Mouse (Mus musculus) lung, postnatal 36 days (tissue): ENCODE measurements around the gene Agbl2.
A peak's percentile ranks its signal among the peaks of the same experiment; 100 is the strongest.

Experiments used
- DNase-seq: peaks from one replicate; pipeline ENCODE4 v3.0.0; 2022; ENCODE audit warnings: mixed read lengths

The Agbl2 gene

DNA sequence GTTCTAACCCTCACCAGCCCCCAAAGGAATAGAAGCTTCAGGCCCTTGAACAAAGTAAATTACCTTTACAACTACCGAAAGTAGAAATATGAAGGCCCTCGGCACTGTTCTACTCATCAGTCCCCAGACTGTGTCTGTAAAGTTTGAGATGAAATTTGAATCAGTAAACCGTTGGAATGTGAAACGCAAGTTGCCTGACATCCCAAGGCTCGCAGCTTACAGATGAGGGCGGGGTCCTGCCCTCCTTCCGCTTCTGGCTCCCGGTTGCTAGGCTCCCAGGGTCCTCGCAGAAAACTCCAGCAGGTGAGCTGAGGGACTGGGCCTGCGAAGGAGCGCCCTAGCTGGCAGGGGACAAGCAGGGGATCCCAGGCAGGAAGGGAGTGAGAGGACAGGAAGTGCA, at the start of gene Agbl2:
Agbl2 (plus strand) TSS at position 270 of the 400 bp plus-strand sequence.
- DNase-seq, result peak; percentile 29

DNA sequence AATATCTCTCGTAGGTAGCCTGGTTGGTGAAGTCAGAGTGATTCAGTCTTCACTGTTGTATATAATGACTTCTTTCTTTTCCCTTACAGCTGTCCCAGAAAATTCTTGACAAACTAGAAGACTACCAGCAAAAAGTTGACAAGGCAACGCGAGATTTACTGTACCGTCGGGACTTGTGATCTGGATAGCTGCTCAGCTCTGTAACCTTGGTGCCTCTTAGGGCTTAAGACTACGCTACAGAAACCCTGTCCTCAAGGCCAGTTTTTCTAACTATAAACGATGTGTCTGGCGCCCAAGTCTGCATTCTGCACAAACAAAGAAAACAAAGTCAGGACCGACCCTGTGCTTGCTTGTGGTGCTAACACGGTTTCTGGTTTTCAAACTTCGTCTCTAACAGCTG, 47.2 kb upstream of the Agbl2 start:
- no peak for DNase-seq

DNA sequence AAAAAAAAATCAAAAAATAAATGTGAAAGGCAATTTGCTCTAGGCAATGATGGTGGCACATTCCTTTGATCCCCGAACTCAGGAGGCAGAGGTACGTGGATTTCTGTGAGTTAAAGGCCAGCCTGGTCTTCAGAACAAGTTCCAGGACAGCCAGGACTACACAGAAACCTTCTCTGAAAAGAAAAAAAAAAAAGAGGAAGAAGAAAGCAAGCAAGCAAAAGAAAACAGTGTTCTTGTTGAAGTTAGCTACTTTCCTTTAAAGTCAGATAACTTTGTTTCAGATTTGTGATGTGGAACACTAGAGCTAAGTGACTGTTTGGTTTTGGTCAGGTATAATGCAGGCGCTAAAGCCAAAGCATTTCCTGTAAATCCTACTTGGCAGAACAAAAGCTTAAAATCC, 43.7 kb upstream of the Agbl2 start:
- no peak for DNase-seq

DNA sequence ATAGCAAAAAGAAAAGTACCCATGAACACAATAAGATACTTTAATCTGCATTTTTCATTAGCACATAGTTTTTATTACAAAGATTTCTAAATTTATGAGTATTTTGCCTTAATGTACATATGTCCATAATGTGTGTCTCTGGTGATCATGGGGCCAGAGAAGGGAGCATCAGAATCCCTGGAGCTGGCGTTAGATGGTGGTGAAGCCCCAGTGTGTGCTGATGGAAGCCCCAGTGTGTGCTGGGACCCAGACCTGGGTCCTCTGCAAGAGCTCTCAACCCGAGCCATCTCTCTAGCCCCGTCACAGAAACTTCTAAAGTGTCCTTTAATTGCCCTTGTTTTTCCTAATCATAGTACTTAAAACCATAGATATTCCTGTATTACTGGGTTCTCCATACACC, 43.2 kb upstream of the Agbl2 start:
- no peak for DNase-seq

DNA sequence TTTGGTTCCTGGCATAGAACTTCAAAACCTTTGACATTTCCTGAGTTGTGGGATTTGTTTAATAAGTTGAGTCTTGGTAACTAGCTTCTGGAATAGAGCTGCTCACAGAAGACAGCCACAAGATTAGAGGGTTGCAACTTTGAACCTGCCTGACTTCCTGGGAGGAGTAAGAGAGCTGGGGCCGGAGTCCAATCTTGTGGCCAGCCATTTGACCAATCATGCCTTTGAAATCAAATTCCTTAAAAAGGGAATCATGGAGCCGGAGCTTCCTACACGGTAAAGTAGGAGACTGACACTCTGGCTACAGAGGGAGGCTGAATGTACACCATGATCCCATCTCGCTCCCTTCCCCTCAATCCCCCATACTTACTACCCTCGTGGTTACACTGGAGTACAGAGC, 42.6 kb upstream of the Agbl2 start:
- DNase-seq, result no peak

DNA sequence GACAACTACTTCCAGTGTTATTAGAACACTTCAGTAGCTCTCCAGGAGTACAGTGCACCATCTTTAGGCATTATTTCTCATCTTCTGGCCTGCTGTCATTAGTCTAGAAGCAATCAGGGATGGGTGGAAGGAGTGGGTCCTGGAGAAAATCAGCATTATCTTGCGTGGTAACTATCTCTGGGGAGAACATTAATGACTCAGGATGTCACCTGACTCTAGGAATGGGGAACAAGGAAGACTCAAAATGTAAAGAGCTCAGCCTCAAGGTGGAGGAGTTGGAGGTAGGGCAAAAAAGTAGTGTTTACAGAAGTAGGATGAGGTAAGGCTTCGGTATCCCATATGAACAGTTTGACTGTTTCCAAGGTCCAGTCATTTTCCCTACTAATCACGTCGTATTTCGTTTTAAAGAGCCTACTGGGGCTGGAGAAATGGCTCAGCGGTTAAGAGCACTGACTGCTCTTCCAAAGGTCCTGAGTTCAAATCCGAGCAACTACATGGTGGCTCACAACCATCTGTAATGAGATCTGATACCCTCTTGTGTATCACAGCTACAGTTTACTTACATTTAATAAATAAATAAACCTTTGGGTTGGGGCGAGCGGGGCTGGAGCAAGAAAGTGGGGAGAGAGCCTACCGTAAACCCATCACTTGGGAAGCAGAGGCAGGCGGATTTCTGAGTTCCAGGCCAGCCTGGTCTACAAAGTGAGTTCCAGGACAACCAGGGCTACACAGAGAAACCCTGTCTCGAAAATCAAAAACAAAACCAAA, 38.1 kb upstream of the Agbl2 start:
- peak; percentile 3 for DNase-seq

DNA sequence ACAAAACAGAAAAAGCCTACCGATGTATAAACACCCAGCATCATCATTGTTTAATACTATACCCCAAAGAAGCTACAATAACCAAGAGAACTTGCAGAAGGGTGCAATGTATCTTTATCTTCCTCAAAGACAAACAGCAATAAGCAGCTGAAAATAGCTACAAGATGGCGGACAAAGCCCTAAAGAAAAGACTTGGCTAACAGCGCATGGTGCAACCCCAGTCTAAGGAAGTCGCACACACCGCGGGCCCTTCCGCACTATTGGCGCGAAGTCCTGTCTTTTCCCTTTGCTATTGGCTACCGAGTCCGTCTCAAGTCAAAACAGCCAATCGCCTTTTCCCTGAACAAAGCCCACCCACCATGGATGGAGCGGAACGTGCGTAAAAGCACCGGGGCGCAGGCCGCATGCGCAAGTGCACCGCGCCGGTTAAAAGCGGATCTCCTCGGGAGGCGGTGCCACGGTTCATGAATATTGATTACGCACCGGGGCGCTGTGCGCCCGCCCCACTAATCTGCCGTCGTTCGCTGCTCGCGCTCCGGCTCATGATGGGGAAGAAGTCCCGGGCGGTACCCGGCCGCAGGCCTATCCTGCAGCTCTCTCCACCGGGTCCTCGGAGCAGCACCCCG, 37.4 kb upstream of the Agbl2 start, which contains the start of gene Fnbp4:
Fnbp4 (plus strand) TSS at position 318 of the 626 bp plus-strand sequence.
- peak; percentile 99 for DNase-seq

DNA sequence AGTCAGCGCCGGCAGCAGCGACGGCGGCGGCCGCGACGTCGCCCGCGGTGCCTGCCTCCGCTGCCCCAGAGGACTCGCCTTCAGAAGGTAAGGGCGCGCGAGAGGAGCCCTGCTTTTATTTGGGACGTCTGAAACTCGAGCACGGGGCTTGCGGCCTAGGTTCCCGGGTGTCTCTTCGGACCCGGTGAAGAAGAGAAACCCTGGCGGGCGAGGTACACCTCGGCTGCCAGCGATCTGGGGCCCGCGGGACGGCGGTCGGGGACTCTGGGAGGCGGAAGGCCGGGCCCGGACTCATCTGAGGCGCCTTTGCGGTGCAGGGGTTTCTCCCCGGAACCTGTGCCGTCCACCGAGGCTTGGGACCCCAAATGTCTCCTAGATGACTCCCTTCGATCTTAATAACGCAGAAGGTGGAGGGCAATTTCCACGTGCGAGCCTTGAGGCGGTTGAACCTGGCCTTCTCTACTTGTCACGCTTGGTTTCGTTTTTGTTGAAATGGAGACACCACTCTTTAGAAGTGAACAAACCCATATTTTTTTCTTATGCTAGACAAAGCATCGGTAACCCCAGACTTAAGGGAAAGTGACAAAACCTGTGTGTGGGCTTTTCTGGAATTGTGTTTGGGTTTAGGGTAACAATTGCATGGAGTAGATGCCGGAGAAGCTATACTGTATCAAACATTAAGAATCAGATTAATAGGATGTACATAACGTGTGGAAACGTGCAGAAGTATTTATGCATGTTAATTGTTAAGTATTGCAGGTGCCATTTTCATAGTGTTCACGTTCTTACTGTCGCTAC, 36.6 kb upstream of the Agbl2 start:
- DNase-seq, result peak; percentile 31

DNA sequence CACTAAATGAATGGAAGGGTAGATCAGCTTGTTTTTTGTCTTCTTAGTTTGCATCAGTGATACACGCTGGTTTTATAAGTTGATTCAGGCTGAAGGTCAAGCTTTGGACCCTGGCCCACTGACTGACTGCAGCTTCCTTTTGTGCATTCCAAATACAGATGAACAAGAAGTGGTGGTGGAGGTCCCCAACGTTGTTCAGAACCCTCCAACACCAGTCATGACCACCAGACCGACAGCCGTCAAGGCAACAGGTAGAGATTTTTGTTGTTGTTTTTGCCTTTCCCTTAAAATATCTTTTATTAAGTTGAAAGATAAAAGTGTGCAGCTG, 36.0 kb upstream of the Agbl2 start:
- DNase-seq, result peak; percentile 3

DNA sequence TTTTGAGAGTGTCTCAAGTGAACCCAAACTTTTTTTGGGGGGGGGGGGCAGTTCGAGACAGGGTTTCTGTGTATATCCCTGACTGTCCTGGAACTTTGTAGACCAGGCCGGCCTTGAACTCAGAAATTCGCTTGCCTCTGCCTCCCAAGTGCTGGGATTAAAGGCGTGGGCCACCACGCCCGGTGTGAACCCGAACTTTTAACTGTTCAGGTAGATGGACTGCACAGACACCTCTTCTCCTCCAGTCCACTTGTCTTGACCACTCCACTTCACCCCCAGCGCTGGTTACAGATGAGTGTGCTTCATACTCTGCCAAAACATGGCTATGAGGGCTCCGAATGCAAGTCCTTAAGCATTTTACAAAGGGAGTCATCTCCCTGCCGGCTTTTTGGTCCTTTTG, 35.4 kb upstream of the Agbl2 start:
- DNase-seq, result no peak

DNA sequence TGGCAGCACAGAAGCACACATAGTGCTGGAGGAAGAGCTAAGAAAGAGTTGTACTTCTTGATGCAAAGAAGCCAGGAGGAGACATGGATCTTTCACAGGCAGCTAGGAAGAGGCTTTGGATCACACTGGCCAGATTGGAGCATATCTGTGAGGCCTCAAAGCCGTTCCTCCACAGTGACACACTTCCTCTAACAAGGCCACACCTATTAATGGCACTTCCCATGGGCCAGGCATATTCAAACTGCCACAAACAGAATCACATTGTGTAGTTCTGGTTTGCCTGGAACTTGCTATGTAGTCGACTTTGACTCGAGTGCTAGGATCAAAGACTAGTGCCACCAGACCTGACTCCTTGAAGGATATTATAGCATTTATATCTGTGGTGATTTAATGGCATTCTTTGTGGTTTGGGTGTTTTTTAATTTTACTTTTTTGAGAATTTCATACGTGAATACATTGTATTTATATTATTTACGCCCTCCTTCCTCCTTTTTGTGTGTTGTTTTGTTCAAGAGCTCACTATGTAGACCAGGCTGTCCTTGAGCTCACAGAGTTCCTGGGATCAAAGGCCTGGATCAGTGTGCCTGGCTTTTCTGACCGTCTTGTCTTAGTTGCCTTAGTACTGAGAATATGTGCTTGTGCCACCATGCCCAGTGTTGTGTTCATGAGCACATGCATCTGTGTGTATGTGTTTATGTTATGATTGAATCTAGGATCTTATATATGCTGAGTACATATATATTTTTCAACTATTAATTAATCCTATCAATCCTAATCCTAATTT, 32.7 kb upstream of the Agbl2 start:
- peak; percentile 43 for DNase-seq

DNA sequence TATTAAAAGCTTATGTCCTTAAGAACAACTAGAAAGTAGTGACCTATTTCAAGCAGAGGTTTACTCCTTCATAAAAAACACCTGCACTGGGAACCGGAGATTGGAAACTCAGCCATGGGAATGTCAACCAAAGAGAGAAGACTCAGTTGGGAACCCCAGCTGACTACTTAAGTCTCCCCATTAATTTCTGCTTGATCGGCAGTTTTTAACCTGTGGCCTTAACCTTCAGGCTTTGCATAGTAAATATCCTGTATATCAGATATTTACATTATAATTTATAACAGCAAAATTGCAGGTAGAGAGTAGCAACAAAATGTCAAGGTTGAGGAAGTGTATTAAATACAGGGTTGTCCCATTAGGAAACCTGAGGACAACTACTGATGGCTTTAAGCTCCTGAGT, 29.0 kb upstream of the Agbl2 start:
- no peak for DNase-seq

DNA sequence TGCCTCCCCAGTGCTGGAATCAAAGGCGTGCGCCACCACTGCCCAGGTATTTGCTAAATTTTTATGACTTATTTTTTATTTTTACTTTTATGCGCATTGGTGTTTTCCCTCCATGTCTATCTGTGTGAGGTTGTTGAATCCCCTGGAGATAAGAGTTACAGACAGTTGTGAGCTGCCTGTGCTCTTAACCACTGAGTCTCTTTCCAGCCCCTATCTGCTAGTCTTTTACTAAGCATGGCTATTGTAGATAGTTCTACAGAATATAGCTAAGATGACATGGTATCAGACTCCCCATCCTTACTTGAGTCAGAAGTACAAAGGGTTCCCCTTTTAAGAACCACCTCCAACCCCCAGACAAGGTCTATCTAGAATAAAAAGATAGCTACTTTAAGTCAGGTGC, 28.3 kb upstream of the Agbl2 start:
- DNase-seq, result no peak

DNA sequence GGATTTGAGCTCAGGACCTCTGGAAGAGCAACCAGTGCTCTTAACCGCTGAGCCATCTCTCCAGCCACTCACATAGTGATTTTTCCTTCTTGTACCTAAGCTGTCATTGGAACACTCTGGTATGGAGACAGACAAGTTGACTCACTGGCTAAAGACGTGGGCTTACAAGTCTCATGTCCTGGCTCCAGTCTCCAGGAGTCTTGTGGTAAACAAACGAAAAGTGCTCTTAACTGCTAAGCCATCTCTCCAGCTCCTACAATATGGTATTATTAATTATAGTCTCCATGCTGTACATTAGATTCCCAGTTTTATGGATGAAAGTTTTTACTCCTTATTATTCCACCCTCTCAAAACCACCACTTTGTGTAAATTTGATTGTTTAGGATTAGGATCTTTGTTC, 17.4 kb upstream of the Agbl2 start:
- no peak for DNase-seq

DNA sequence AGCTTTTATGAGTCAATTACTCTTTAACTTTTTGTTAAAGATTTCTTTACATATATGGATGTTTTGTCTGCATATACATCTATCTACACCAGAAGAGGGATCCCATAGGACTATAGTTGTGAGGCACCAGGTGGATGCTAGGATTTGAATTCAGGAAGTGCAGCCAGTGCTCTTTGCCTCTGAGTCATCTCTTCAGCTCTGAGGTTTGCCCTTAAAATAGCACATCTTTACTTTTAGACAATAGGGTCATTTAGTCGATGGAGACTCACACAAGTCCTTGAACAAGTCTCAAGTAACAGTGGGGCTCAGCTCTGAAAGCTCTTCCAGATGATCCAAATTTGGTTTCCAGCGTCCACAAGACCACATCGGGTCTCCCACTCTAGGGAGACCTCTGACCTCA, 1.2 kb upstream of the Agbl2 start:
- DNase-seq, result no peak

DNA sequence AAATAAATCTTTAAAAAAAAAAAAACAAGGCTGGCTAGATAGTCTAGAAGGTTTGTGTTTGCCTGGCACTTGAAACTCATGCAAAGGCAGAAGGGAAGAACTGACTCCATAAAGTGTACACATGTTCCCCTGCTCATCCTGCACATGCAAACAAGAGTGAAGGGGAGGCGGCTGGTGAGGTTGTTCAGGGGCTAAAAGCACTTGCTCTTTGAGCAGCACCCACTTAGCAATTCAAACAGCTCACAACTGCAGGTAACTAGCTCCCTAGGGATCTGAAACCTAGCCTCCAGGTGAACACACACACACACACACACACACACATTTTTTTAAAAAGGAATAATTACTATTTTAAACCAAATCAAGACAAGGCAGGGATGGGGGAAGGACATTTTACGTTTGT, 589 bp upstream of the Agbl2 start:
- no peak for DNase-seq

DNA sequence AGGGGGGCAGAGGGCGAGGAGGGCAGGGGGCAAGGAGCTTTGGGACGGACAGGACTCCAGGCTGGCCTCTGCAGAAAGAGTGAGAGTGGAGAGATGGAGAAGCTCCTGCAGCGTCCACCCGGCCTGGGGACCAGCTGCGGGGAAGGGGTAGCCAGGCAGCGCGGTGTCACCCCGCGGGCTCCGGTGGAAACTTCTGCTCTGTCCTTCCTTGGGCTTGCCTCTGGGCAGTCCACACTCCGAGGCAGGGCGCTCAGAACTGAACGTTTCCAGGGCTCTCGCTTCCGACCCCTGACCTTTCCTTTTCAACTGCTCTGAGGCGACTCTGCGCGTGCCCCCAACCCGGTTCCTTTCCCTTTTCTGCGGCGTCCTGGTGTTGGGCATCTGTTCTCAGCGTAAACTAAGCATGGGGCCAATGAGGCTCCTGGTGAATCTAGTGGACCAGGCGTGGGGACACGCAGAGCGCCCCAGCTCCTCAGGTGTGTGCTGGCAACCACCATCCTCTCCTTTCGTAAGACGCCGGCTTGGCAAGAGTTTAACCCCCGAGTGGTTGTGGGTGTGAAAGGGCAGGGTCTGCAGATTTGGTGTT, 467 bp downstream of the Agbl2 start:
- DNase-seq, result peak; percentile 4

DNA sequence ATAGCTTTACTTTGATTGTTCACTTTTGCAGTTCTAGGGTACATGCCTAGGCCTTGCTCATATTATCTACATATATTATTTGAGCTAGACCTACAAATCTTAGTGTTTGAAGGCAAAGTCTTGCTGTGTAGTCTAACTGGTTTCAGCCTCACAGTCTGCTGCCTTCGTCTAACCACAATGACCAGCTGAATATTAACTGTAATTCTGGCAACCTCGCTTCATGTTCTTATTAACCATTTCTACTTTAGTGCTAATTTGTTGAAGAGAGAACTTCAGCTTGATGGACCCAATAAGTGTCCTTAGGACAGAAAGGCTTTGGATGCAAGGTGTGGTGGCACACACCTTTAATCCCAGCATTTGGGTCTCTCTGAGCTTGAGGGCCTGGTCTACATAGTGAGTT, 5.6 kb downstream of the Agbl2 start:
- DNase-seq, result no peak

DNA sequence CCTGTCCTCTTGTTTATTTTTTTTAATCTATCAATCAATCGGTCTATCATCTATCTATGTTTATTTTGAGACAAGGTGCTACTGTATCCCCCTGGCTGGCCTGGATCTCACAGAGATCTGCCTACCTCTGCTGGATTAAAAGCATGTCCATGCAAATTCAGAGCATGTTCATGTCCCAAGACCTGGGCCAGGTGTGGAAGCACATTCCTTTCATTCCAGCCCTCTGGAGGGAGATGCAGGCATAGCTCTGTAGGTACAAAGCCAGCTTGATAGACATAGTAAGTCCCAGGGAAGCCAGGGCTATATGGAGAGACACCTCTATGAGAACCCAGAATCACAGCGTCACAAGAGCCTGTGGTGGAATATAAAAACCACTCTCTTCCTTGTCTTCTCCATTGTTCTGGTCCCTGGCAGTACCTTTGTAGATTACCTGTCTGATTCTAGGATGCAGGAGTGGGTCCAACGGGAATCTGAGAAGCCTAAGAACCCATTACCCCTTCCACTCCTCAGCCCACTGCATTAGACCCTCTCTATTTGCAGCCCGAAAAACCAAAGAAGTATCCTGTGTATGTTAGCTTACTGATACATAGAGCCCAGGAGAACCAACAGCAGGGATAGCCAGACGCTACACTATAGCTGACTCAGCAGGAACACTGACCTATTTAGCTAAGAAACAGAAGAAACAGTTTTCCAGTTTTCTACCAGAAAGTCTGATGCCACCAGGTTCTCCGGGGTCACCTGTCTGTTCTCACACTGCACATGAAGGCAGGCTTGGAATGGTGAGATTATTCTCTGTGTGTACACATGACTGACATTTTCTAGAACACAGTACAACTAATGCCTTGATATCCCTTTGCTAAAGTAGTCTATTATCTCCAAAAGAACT, 26.0 kb downstream of the Agbl2 start:
- DNase-seq, result no peak

DNA sequence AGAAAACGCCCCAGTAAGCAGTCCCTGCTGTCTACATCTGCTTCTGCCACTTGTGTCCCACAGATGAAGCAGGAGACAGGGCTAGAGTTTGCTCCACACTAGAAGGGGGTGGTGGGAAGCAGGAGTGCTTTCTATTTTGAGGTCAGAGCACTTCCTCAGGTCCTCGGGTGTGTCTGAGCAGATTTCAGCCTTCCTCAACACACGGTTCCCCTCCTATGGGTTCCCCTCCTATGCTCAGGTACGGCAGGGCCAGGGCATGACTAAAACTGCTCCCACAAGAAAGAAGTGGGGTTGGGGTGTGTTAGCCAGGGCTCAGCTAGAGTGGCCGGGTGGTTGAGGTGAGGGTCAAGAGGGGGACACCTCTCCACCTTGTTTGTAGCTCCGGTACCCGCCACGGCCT, 28.2 kb downstream of the Agbl2 start:
- DNase-seq, result no peak

DNA sequence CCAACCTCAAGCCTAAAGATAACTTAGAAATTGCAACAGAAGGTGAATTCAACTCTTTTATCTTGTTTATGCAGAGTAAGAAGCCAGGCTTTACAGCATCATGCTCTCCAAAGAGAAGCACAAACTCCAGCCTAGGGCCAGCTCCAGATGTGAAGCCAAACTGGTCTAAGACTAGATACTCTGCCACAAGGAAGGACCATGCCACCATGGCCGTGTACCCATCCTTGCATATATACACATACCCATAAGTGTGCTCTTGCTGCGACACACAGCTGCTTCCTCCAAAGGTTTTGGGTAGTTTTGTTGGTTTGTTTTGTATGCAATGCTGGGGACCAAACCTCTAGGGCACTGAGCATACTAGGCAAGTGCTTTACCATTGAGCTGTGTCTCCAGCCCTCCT, 32.7 kb downstream of the Agbl2 start:
- DNase-seq, result no peak

DNA sequence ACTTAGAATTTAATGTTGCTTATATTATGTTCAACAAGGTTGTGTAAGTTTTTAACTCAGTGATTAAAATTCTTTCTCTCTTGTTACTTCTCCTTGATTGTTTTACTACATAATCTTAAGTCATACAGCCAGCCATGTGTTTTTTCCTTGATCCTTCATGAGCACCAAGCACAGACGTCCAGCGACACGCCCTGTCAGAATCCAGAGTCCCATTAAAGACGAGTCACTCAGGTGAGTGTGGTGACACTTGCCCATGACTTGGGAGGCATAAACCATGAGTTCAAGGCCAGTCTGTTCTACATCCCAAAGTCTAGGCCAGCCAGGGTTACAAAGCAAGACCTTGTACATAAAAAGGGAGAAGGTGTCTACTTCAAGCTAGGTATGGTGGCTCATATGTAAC, 33.6 kb downstream of the Agbl2 start:
- DNase-seq, result no peak
